Mouse (Mus musculus) intestine, embryonic 15.5 days (tissue): ENCODE data around the gene Rasa3. TPM values are rescaled to one million over a fixed set of nuclear protein-coding genes. Genes with fewer than 3 reads are reported as not detected.
A peak's percentile ranks its signal among the peaks of the same experiment; 100 is the strongest.

ENCODE experiments used
- ATAC-seq: fragments of 200-750 bp; cut with Nextera tagmentation; 2 replicates; pipeline ENCODE4 v1.8.0; 2017; ENCODE audit warnings: moderate TSS enrichment, moderate library complexity
- H3K27ac ChIP-seq: fragments of 300-500 bp; sonication (generic); 2 replicates; pipeline ENCODE4 v1.5.1; 2015; ENCODE audit warnings: mild to moderate bottlenecking, inconsistent platforms
- H3K27me3 ChIP-seq: fragments of 300-500 bp; sonication (generic); replicated peaks from 2 replicates; pipeline ENCODE4 v1.6.1; 2015; ENCODE audit warnings: inconsistent platforms
- H3K36me3 ChIP-seq: fragments of 300-500 bp; sonication (generic); 2 replicates; pipeline ENCODE4 v1.6.1; 2015; ENCODE audit warnings: inconsistent platforms
- H3K4me1 ChIP-seq: fragments of 300-500 bp; sonication (generic); replicated peaks from 2 replicates; pipeline ENCODE4 v1.6.1; 2015; ENCODE audit warnings: inconsistent platforms
- H3K4me2 ChIP-seq: fragments of 300-500 bp; sonication (generic); replicated peaks from 2 replicates; pipeline ENCODE4 v1.6.1; 2015; ENCODE audit warnings: mild to moderate bottlenecking, inconsistent platforms
- H3K4me3 ChIP-seq: fragments of 300-500 bp; sonication (generic); replicated peaks from 2 replicates; pipeline ENCODE4 v1.5.1; 2015; ENCODE audit warnings: inconsistent platforms
- H3K9ac ChIP-seq: fragments of 300-500 bp; sonication (generic); 2 replicates; pipeline ENCODE4 v1.6.1; 2015; ENCODE audit warnings: inconsistent platforms
- H3K9me3 ChIP-seq: fragments of 300-500 bp; sonication (generic); 2 replicates; pipeline ENCODE4 v1.6.1; 2016; ENCODE audit warnings: inconsistent platforms
- WGBS: fragments of 180-500 bp; shearing (Covaris S2); methylation state at CpG from one replicate; pipeline ENCODE4 v1.1.7; 2015; 5-methylcytosine and 5-hydroxymethylcytosine counted together
- polyA plus RNA-seq: library from polyadenylated mRNA; unstranded; fragments of >200 nt; fragmentation: Nextera tagmentation; extraction: Ambion mirVana; gene quantifications from 2 replicates; pipeline ENCODE4 v1.2.1, GENCODE M21; 2015

Rasa3 gene
- polyA plus RNA-seq, 1 experiment from 2014 or later, result 22.2 TPM

DNA sequence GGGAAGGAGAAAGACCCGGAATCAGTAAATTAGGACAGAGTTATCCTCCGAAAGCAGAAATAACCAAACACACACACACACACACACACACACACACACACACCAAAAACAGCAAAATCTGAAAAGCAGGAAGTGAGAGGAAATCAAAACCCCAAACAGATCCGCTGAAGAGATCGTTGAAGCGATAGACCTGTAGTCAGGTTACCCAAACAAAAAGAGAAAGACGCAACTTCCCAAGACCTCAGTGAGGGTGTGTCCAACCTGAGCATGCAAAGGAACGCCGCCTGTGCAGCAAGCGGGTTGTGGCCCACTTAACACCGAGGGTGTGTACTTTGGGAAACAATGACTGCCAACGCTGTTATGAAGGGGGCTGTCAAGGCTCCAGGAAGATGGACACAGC is 76.2 kb downstream of the Rasa3 start:
- 77% methylated on average over 11 of the region's 11 CpGs for WGBS
- no peak overlapping the region for H3K27ac ChIP-seq
- ATAC-seq, result no peak

DNA sequence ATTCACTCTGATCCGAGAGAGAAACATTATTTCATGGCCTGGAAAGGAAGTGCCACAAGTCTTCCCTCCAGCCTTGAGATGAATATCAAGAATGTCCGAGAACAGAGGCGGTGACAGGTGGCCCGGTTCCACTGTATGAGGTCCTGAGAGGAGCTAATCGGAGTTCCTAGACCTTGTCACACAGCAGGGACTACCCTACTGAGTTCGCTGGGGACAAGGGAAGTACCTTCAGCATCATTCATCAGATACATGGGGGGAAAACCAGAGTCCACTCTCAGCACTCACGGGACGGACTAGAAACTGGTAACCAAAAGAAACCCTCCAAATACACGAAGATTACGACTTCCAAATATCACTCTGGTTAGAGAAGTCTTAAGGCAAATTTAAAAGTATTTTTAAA is 76.7 kb downstream of the Rasa3 start:
- no peaks in the 10 kb centered on the region for H3K9me3 ChIP-seq
- no peak overlapping the region for H3K27ac ChIP-seq
- peaks cover 5% of the 10 kb centered on the region; the same call in 1 of the 2 replicates for H3K4me1 ChIP-seq
- H3K36me3 ChIP-seq, result 0 out of 2 replicates have a peak, but pooled peaks cover 1% of the 10 kb centered on the region
- no peak overlapping the region for H3K9ac ChIP-seq
- no peak for ATAC-seq
- H3K27me3 ChIP-seq, result no peaks in the 10 kb centered on the region
- H3K4me3 ChIP-seq, result no peak overlapping the region
- no peak overlapping the region for H3K4me2 ChIP-seq
- 82% methylated on average over 10 of the region's 10 CpGs for WGBS

More for the DNA sequence above, 76.2 kb downstream of the Rasa3 start:
- Histone ChIP-seq H3K27me3 (no peaks in the 10 kb centered on the region), H3K4me2 (no peak overlapping the region), H3K4me3 (no peak overlapping the region), H3K9me3 (no peaks in the 10 kb centered on the region), H3K36me3 (0 out of 2 replicates have a peak, but pooled peaks cover 3% of the 10 kb centered on the region), H3K9ac (no peak overlapping the region), H3K4me1 (peaks cover 9% of the 10 kb centered on the region; the same call in 1 of the 2 replicates)

- Histone ChIP-seq H3K9me3 (no peaks in the 10 kb centered on the region), H3K27ac (no peak overlapping the region), H3K9ac (no peak overlapping the region), H3K4me3 (no peak overlapping the region), H3K4me1 (0 out of 2 replicates have a peak, but pooled peaks cover 4% of the 10 kb centered on the region), H3K4me2 (no peak overlapping the region), H3K27me3 (no peaks in the 10 kb centered on the region), H3K36me3 (no peaks in the 10 kb centered on the region)
- WGBS, result 62% methylated on average over 7 of the region's 7 CpGs
- 0 out of 2 replicates have a peak, but pooled peaks have one; percentile 26 for ATAC-seq
Measured at GRCm38 (mm10) chr8:13600204-13600603, 77.2 kb downstream of the Rasa3 start.

DNA sequence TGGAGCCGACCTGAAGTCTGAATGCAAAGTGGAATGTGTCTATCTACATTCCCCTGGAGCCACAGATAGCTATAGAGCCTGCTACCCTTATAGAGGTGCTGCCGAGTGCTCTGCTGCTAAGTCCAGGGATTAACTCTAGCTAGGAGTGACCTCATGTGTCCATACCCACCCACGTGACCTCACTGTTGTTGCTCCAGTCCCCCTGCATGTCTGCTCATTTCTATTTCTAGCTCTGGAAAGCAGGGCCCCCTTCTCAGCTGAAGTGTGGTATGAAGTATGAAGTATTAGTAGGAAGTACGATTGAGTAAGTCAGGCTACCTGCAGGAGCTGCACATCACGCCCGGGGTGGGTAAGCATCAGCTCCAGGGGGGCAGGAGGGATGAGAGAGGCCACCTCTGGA is 79.6 kb downstream of the Rasa3 start:
- H3K4me2 ChIP-seq, result no peak overlapping the region
- no peaks in the 10 kb centered on the region for H3K9me3 ChIP-seq
- WGBS, result 86% methylated on average over 6 of the region's 6 CpGs
- H3K4me1 ChIP-seq, result 0 out of 2 replicates have a peak, but pooled peaks cover 6% of the 10 kb centered on the region
- no peak overlapping the region for H3K27ac ChIP-seq
- H3K9ac ChIP-seq, result no peak overlapping the region
- no peaks in the 10 kb centered on the region for H3K36me3 ChIP-seq
- H3K27me3 ChIP-seq, result no peaks in the 10 kb centered on the region
- no peak overlapping the region for H3K4me3 ChIP-seq
- no peak for ATAC-seq

- Histone ChIP-seq H3K36me3 (no peaks in the 10 kb centered on the region), H3K27me3 (no peaks in the 10 kb centered on the region), H3K4me3 (no peak overlapping the region), H3K9ac (no peak overlapping the region), H3K27ac (no peak overlapping the region), H3K4me1 (0 out of 2 replicates have a peak, but pooled peaks cover 6% of the 10 kb centered on the region), H3K9me3 (no peaks in the 10 kb centered on the region), H3K4me2 (no peak overlapping the region)
- no peak for ATAC-seq
- WGBS, result 86% methylated on average over 6 of the region's 6 CpGs
Measured at GRCm38 (mm10) chr8:13595861-13596260, 81.5 kb downstream of the Rasa3 start.

GRCm38 (mm10) chr8:13594884-13595323 is 82.5 kb downstream of the Rasa3 start:
- 0 out of 2 replicates have a peak, but pooled peaks cover 3% of the 10 kb centered on the region for H3K36me3 ChIP-seq
- no peak overlapping the region for H3K4me3 ChIP-seq
- 0 out of 2 replicates have a peak, but pooled peaks cover 2% of the 10 kb centered on the region for H3K4me1 ChIP-seq
- no peak overlapping the region for H3K27ac ChIP-seq
- no peak overlapping the region for H3K4me2 ChIP-seq
- WGBS, result 58% methylated on average over 11 of the region's 11 CpGs
- H3K9me3 ChIP-seq, result no peaks in the 10 kb centered on the region
- no peak overlapping the region for H3K9ac ChIP-seq
- ATAC-seq, result peak; percentile 42
- H3K27me3 ChIP-seq, result no peaks in the 10 kb centered on the region

- H3K9me3 ChIP-seq, result no peaks in the 10 kb centered on the region
- no peak overlapping the region for H3K27ac ChIP-seq
- no peak overlapping the region for H3K4me3 ChIP-seq
- ATAC-seq, result no peak; the same call in 1 of the 2 replicates
- H3K4me1 ChIP-seq, result 0 out of 2 replicates have a peak, but pooled peaks cover 2% of the 10 kb centered on the region
- no peak overlapping the region for H3K4me2 ChIP-seq
- 0 out of 2 replicates have a peak, but pooled peaks cover 3% of the 10 kb centered on the region for H3K36me3 ChIP-seq
- WGBS, result 74% methylated on average over 8 of the region's 8 CpGs
- no peaks in the 10 kb centered on the region for H3K27me3 ChIP-seq
- H3K9ac ChIP-seq, result no peak overlapping the region
Measured at GRCm38 (mm10) chr8:13593340-13593739, 84.1 kb downstream of the Rasa3 start.

DNA sequence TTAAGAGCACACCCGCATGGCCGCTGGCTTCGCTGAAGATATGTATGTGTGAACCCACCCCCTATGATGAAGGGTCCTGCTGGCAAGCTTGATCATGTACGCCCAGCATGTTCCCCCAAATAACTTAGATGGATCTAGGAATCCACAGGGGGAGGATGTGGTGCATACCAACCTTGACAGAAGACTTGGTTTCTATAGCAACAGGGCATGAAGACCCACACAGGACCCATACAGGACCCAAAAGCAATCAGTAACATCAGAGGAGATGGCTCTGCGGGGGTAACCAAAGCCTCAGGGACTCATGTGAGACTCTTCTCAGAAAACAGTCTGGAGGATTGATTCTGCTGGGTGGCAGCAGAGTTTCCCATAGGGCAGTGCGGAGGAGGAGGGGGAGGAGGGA is 86.2 kb downstream of the Rasa3 start:
- H3K27me3 ChIP-seq, result no peaks in the 10 kb centered on the region
- WGBS, result 83% methylated on average over 6 of the region's 6 CpGs
- no peak overlapping the region for H3K4me2 ChIP-seq
- no peak for ATAC-seq
- no peaks in the 10 kb centered on the region for H3K9me3 ChIP-seq
- no peak overlapping the region for H3K4me3 ChIP-seq
- H3K36me3 ChIP-seq, result 0 out of 2 replicates have a peak, but pooled peaks cover 3% of the 10 kb centered on the region
- H3K4me1 ChIP-seq, result 0 out of 2 replicates have a peak, but pooled peaks cover 2% of the 10 kb centered on the region
- no peak overlapping the region for H3K9ac ChIP-seq
- H3K27ac ChIP-seq, result no peak overlapping the region

GRCm38 (mm10) chr8:13589071-13589470 is 88.3 kb downstream of the Rasa3 start:
- H3K4me2 ChIP-seq, result no peak overlapping the region
- no peaks in the 10 kb centered on the region for H3K4me1 ChIP-seq
- WGBS, result 75% methylated on average over 6 of the region's 6 CpGs
- H3K9ac ChIP-seq, result no peak overlapping the region
- no peaks in the 10 kb centered on the region for H3K9me3 ChIP-seq
- H3K36me3 ChIP-seq, result 0 out of 2 replicates have a peak, but pooled peaks cover 3% of the 10 kb centered on the region
- H3K27ac ChIP-seq, result no peak overlapping the region
- H3K27me3 ChIP-seq, result no peaks in the 10 kb centered on the region
- ATAC-seq, result no peak
- no peak overlapping the region for H3K4me3 ChIP-seq

DNA sequence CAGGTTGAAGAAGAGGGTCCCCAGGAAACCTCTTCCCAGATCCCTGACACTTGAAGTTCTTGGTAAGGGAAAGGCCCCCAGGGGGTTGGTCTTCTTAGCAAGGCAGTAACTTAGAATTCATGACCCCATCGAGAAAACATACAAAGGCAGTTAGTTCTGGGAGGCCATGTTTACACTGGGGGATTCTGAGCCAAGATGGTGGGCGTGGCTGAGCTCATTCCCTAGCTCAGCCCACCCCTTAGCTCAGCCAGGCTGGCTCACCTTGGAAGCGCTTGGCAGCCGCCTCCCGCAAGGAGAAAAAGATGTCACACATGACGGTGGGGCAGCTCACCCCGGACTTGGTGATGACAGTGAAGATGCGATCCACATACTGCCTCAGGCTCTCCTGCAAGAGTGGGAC is 92.8 kb downstream of the Rasa3 start:
- Histone ChIP-seq H3K27ac (no peak overlapping the region), H3K9me3 (no peaks in the 10 kb centered on the region), H3K36me3 (peaks cover 16% of the 10 kb centered on the region), H3K9ac (no peak overlapping the region), H3K4me1 (no peaks in the 10 kb centered on the region), H3K27me3 (no peaks in the 10 kb centered on the region), H3K4me2 (no peak overlapping the region), H3K4me3 (no peak overlapping the region)
- no peak for ATAC-seq
- WGBS, result 57% methylated on average over 8 of the region's 8 CpGs

DNA sequence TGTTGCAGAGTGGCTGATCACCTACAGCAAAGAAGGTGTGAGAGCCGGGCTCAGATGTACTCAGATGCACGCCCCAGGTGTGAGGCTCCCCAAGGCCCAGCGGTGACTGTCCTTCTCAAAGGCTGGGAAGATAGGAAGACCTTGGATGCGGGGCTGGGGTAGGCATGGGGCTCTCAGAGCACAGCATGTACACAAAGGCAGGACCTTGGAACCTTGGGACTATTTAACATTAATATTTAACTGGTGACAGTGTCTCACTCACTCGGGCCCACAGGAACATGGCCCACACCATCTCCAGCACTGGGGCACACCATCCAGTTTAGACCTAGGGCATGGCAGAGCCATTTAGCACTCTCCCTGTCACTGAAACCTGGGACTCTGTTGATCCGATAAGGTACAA is 99.5 kb downstream of the Rasa3 start:
- Histone ChIP-seq H3K9ac (no peak overlapping the region), H3K27ac (no peak overlapping the region), H3K4me3 (no peak overlapping the region), H3K9me3 (no peaks in the 10 kb centered on the region), H3K36me3 (peaks cover 22% of the 10 kb centered on the region), H3K27me3 (no peaks in the 10 kb centered on the region), H3K4me1 (0 out of 2 replicates have a peak, but pooled peaks cover 3% of the 10 kb centered on the region), H3K4me2 (no peak overlapping the region)
- peak; percentile 83 for ATAC-seq
- WGBS, result 66% methylated on average over 6 of the region's 6 CpGs

DNA sequence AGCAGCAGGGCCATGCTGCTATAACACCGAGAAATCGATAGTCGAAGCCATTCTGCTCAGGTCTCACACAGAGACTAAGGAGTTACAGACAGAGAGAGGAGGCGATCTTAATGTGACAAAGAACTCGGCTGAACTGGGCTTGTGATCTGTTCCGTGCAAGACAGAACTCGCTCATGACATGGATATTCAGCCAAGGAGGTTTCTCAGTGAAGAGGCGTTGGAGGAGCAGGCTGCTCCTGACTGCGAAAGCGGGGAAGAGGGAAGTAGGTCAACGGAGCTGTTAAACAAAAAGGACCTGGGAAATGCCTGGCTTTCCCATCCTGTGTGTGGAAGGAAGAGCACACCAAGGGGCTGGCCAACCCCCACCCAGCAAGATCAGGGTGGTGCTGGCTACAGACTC is 105.4 kb downstream of the Rasa3 start:
- WGBS, result 92% methylated on average over 11 of the region's 11 CpGs
- Histone ChIP-seq H3K36me3 (0 out of 2 replicates have a peak, but pooled peaks cover 2% of the 10 kb centered on the region), H3K4me1 (no peaks in the 10 kb centered on the region), H3K4me2 (no peak overlapping the region), H3K27ac (no peak overlapping the region), H3K4me3 (no peak overlapping the region), H3K9me3 (no peaks in the 10 kb centered on the region), H3K27me3 (no peaks in the 10 kb centered on the region), H3K9ac (no peak overlapping the region)
- ATAC-seq, result no peak

GRCm38 (mm10) chr8:13562118-13562517 is 115.3 kb downstream of the Rasa3 start, which contains the start of gene 1700029H14Rik:
TSS of gene 1700029H14Rik (minus strand) at chr8:13562461.
- no peaks in the 10 kb centered on the region for H3K9me3 ChIP-seq
- no peaks in the 10 kb centered on the region for H3K36me3 ChIP-seq
- H3K4me2 ChIP-seq, result no peak within 1 kb of the TSS; the same call in 1 of the 2 replicates
- ATAC-seq, result peak; percentile 39; the same call in 1 of the 2 replicates
- WGBS, result 27% methylated on average over 13 of the region's 13 CpGs
- H3K4me3 ChIP-seq, result no peak within 1 kb of the TSS
- no peak within 1 kb of the TSS for H3K9ac ChIP-seq
- H3K27me3 ChIP-seq, result no peaks in the 10 kb centered on the region
- H3K27ac ChIP-seq, result no peak within 1 kb of the TSS
- no peaks in the 10 kb centered on the region for H3K4me1 ChIP-seq
